Mouse (Mus musculus) erythroblast, embryonic 14.5 days (primary cell): ENCODE measurements around the gene Olfr866.

Experiments
- GATA1 ChIP-seq: IDR thresholded peaks from 2 replicates; pipeline ENCODE4 v1.6.1; 2012; ENCODE audit warnings: low read length, inconsistent platforms, mixed read lengths
- TAL1 ChIP-seq: IDR thresholded peaks from 3 replicates; pipeline ENCODE4 v1.6.1; 2012; ENCODE audit warnings: low read length, inconsistent platforms, mixed read lengths

- TF ChIP-seq TAL1 (no peak), GATA1 (no peak)
These were observed 20.1 kb upstream of the Olfr866 start for GRCm38 (mm10) chr9:20047964-20048363.
